Mouse (Mus musculus): ENCODE measurements at regions not wholly inside any gene's neighbourhood (a gene's known extent, or its start where the extent isn't known, plus 50 kb on each side); places are given as distances from the start of the nearest gene placed in this dataset.

- no peak for TF ChIP-seq CTCF (IDR thresholded peaks at IDR 0.05; ENCODE audit: extremely low read depth, insufficient read depth, low read length)
- no peak for TF ChIP-seq POLR2A (IDR thresholded peaks at IDR 0.05; ENCODE audit: extremely low read depth, insufficient read depth, low read length)
These were observed 410.1 kb downstream of the Fgf9 start for GRCm38 (mm10) chr14:58480454-58480853.
